Mouse (Mus musculus) MEL (cell line): ENCODE data around the gene Rab34.

Experiments used
- CTCF ChIP-seq, 3 experiments: IDR thresholded peaks in 2 of 3; conservative IDR thresholded peaks in 1 of 3; 2 replicates each; pipeline ENCODE4 v1.5.1; 2011 to 2012; ENCODE audit warnings: low read length in 3 of 3, low read depth in 2 of 3, mild to moderate bottlenecking in 2 of 3, improper control_type of control experiment in 1 of 3, inconsistent platforms in 1 of 3, mixed read lengths in 1 of 3, moderate library complexity in 1 of 3; ENCODE audit not compliant: control insufficient read depth in 1 of 3, insufficient read depth in 1 of 3, poor library complexity in 1 of 3, severe bottlenecking in 1 of 3
- GATA1 ChIP-seq: IDR thresholded peaks from 2 replicates; pipeline ENCODE4 v1.6.1; 2011; ENCODE audit warnings: low read depth, low read length, improper control_type of control experiment
- KAT2A ChIP-seq: conservative IDR thresholded peaks from 2 replicates; pipeline ENCODE4 v1.6.1; 2012; ENCODE audit warnings: low read depth, low read length, improper control_type of control experiment, inconsistent platforms
- MEF2A ChIP-seq: IDR thresholded peaks from 2 replicates; pipeline ENCODE4 v1.6.1; 2014; ENCODE audit warnings: low read depth, mild to moderate bottlenecking, inconsistent platforms, low read length, improper control_type of control experiment; ENCODE audit not compliant: poor library complexity, insufficient replicate concordance, severe bottlenecking; ENCODE audit errors: extremely low read depth
- MXI1 ChIP-seq: IDR thresholded peaks from 2 replicates; pipeline ENCODE4 v1.6.1; 2011; ENCODE audit warnings: mild to moderate bottlenecking, low read depth, low read length, improper control_type of control experiment
- MYC ChIP-seq: IDR thresholded peaks from 2 replicates; pipeline ENCODE4 v1.6.1; 2011; ENCODE audit warnings: low read depth, mild to moderate bottlenecking, low read length, improper control_type of control experiment, moderate library complexity
- POLR2A ChIP-seq, 2 experiments: IDR thresholded peaks; 2 replicates each; pipeline ENCODE4 v1.6.1; 2011 to 2012; ENCODE audit warnings: low read length in 2 of 2, mild to moderate bottlenecking in 2 of 2, control low read depth in 1 of 2, improper control_type of control experiment in 1 of 2, low read depth in 1 of 2, moderate library complexity in 1 of 2; ENCODE audit not compliant: control insufficient read depth in 1 of 2, insufficient read depth in 1 of 2, poor library complexity in 1 of 2
- USF2 ChIP-seq, 2 experiments: IDR thresholded peaks; 2 replicates each; pipeline ENCODE4 v1.6.1; 2011 to 2012; ENCODE audit warnings: improper control_type of control experiment in 2 of 2, low read length in 2 of 2, borderline replicate concordance in 1 of 2, inconsistent platforms in 1 of 2, low read depth in 1 of 2, mild to moderate bottlenecking in 1 of 2; ENCODE audit not compliant: insufficient read depth in 1 of 2
- ZC3H11A ChIP-seq: IDR thresholded peaks from 2 replicates; pipeline ENCODE4 v1.6.1; 2012; ENCODE audit warnings: low read depth, mild to moderate bottlenecking, inconsistent platforms, low read length, improper control_type of control experiment

DNA sequence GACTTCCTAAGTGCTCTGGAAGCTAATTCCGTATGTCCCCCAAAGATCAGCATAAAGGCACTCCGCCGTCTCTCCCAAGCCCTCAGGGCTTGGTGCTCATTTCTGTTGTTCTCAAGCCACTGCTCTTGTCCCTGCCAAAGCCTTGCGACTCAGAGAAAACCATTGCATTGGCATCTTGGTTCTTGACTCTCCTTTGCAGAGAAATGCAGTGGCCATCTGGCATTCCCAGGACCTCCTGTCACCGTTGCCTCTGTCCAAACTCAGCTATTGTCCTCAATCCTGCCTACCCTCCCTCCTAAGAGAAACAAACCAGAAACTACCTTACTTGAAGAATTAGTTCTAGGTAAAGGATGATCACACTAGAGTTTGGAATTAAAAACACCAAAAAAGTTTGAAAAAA, 32.6 kb upstream of the Rab34 start:
- TF ChIP-seq MEF2A (no peak), POLR2A (IDR thresholded peaks at IDR 0.05; ENCODE audit: control insufficient read depth in 1 of 2, insufficient read depth in 1 of 2, low read depth in 1 of 2, low read length in 2 of 2, poor library complexity in 1 of 2) (no peak), GATA1 (no peak), ZC3H11A (no peak), MXI1 (no peak), KAT2A (no peak), MYC (no peak), CTCF (IDR thresholded peaks at IDR 0.05 in 2 of 3, conservative IDR thresholded peaks at IDR 0.05 in 1 of 3; ENCODE audit: control insufficient read depth in 1 of 3, insufficient read depth in 1 of 3, low read depth in 2 of 3, low read length in 3 of 3, poor library complexity in 1 of 3, severe bottlenecking in 1 of 3) (no peak), USF2 (IDR thresholded peaks at IDR 0.05; ENCODE audit: borderline replicate concordance in 1 of 2, insufficient read depth in 1 of 2, low read depth in 1 of 2, low read length in 2 of 2) (no peak)
